Mouse (Mus musculus) embryo, embryonic 11.5 days (tissue): ENCODE measurements at regions not wholly inside any gene's neighbourhood (a gene's known extent, or its start where the extent isn't known, plus 50 kb on each side); places are given as distances from the start of the nearest gene placed in this dataset.
"Not testable (repeated sequence)": the region's sequence is repeated elsewhere in the genome, so short reads cannot be mapped to it uniquely, and the experiment has no call there.

ENCODE experiments used
- DNase-seq: peaks from one replicate; pipeline ENCODE4 v3.0.0-alpha.2; 2012; ENCODE audit warnings: low read depth, low spot score

GRCm38 (mm10) chr8:34651750-34652149, 540.2 kb upstream of the Gm10131 start:
- DNase-seq, result no peak

GRCm38 (mm10) chr8:34628221-34628620, 516.7 kb upstream of the Gm10131 start:
- DNase-seq, result not testable (repeated sequence)

GRCm38 (mm10) chr8:34625670-34626069, 514.1 kb upstream of the Gm10131 start:
- no peak for DNase-seq

- DNase-seq, result no peak
These were observed 512.2 kb upstream of the Gm10131 start for GRCm38 (mm10) chr8:34623783-34624182.

GRCm38 (mm10) chr8:34622177-34623114, 510.9 kb upstream of the Gm10131 start:
- DNase-seq, result no peak

- DNase-seq, result no peak
These were observed 506.5 kb upstream of the Gm10131 start for GRCm38 (mm10) chr8:34618046-34618445.

- DNase-seq, result no peak
These were observed 503.4 kb upstream of the Gm10131 start for GRCm38 (mm10) chr8:34614987-34615386.

GRCm38 (mm10) chr8:34614031-34614526, 502.5 kb upstream of the Gm10131 start:
- no peak for DNase-seq

- DNase-seq, result no peak
These were observed 501.6 kb upstream of the Gm10131 start for GRCm38 (mm10) chr8:34613138-34613537.

GRCm38 (mm10) chr8:34612396-34612795, 500.9 kb upstream of the Gm10131 start:
- no peak for DNase-seq

- no peak for DNase-seq
These were observed 498.6 kb upstream of the Gm10131 start for GRCm38 (mm10) chr8:34610186-34610585.

GRCm38 (mm10) chr8:34607426-34607825, 495.9 kb upstream of the Gm10131 start:
- no peak for DNase-seq

GRCm38 (mm10) chr8:34605031-34605430, 493.5 kb upstream of the Gm10131 start:
- no peak for DNase-seq

- DNase-seq, result no peak
These were observed 493.0 kb upstream of the Gm10131 start for GRCm38 (mm10) chr8:34604581-34604980.

GRCm38 (mm10) chr8:34601426-34601953, 490.0 kb upstream of the Gm10131 start:
- no peak for DNase-seq

- no peak for DNase-seq
These were observed 489.3 kb upstream of the Gm10131 start for GRCm38 (mm10) chr8:34600880-34601279.

- no peak for DNase-seq
These were observed 485.1 kb upstream of the Gm10131 start for GRCm38 (mm10) chr8:34596593-34596992.

GRCm38 (mm10) chr8:34590976-34591749, 479.6 kb upstream of the Gm10131 start:
- DNase-seq, result no peak

- DNase-seq, result no peak
These were observed 466.5 kb upstream of the Gm10131 start for GRCm38 (mm10) chr8:34578043-34578442.

- DNase-seq, result no peak
These were observed 462.5 kb upstream of the Gm10131 start for GRCm38 (mm10) chr8:34574009-34574408.

- DNase-seq, result no peak
These were observed 461.7 kb upstream of the Gm10131 start for GRCm38 (mm10) chr8:34573007-34573881.
